Mouse (Mus musculus) ES-Bruce4 (cell line): ENCODE results near the gene Abcc9.

ENCODE experiments used
- CTCF ChIP-seq: IDR thresholded peaks from one replicate; pipeline ENCODE4 v1.8.1; 2011; ENCODE audit warnings: low read depth, low read length
- EP300 ChIP-seq: IDR thresholded peaks from 2 replicates; pipeline ENCODE4 v1.6.1; 2011; ENCODE audit warnings: low read depth, low read length; ENCODE audit not compliant: insufficient read depth
- POLR2A ChIP-seq: IDR thresholded peaks from one replicate; pipeline ENCODE4 v1.8.1; 2011; ENCODE audit warnings: low read length; ENCODE audit not compliant: insufficient read depth

DNA sequence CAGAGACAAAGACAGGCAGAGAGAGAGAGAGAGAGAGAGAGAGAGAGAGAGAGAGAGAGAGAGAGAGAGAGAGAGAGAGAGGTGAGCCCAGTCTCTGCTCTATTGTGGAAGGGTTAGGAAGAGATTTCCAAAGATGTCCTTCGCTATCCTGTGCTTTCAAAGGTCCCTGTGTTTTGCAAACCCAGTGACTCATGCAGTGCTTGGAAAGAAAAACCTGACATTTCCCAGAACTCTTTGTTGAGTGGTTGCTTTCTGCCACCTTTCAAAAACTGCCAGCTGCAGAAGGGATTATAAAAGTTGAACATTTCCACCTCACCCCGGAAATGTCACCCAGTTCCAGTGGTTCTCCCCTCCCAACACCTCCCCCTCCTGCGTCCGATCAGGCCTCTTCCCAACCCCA lies 123.3 kb downstream of the Abcc9 start:
- no peak for TF ChIP-seq EP300
- TF ChIP-seq CTCF: no peak
- no peak for TF ChIP-seq POLR2A
